Mouse (Mus musculus): ENCODE results near the gene Mylk4.

The Mylk4 gene

GRCm38 (mm10) chr13:32795166-32795565 is 11.4 kb upstream of the Mylk4 start:
- no peak for DNase-seq (ENCODE audit: low spot score)

- DNase-seq (ENCODE audit: low spot score) = no peak
Observed at GRCm38 (mm10) chr13:32794619-32795018, 10.9 kb upstream of the Mylk4 start.

DNA sequence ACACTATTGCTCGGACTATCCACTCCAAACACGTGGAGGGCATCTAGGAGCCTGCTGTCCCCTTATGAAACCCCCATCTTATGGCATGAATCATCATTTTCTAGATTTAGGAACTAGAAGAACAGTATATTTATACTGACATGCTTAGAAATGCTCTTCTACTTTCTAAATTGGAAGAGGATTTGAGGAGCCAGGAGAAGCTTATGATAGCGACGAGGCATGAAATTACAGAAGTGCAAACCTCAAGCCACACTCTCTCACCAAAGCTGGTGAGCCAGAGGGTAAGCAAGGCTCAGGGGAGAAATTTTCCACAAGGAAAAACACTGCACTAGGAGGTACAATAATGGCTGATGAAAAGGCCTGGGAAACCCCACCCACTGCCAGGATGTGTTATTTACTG is 6.0 kb upstream of the Mylk4 start:
- no peak for DNase-seq (ENCODE audit: low spot score)

- no peak for DNase-seq (ENCODE audit: low spot score)
Observed at GRCm38 (mm10) chr13:32787584-32787983, 3.8 kb upstream of the Mylk4 start.

GRCm38 (mm10) chr13:32783055-32783454 is 699 bp downstream of the Mylk4 start:
- no peak for DNase-seq (ENCODE audit: low spot score)

DNA sequence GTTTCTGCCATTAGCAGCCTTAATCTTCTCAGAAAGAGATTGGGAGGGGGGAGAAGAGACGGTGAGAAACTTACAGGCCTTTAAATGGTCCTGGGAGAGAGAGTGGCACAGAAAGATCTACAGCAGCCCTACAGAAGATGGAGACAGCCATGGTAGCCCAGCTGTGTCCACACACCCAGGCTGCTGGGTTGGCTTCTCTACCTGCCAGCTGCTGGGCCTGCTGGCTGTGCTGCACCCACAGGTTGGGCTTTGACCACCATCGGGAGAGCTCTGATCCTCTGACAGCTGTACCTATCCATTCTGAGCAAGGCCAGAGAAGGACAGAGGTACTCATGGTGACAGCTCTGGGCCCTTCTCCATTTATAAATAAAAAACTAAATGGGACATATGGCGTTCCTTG is 4.9 kb downstream of the Mylk4 start:
- no peak for DNase-seq (ENCODE audit: low spot score)

DNA sequence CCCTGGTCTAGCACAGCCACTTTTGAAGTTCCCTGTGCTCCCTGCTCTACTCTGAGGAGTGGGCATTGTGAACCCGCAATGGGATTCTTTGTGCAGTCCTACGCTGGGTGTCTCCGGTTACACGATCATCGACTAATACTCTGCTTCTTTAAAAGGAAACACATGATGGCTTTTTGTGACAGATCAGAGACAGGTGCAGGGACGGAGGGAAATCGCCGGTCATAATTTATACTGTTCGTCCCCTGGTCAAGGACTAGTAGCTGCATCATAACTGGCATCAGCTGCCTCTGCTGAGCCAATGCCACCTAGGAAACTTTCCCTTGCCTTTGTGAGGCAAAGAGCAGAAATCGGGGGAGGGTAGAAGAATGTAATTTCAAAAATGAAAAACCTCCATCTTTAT is 7.4 kb downstream of the Mylk4 start:
- no peak for DNase-seq (ENCODE audit: low spot score)

DNA sequence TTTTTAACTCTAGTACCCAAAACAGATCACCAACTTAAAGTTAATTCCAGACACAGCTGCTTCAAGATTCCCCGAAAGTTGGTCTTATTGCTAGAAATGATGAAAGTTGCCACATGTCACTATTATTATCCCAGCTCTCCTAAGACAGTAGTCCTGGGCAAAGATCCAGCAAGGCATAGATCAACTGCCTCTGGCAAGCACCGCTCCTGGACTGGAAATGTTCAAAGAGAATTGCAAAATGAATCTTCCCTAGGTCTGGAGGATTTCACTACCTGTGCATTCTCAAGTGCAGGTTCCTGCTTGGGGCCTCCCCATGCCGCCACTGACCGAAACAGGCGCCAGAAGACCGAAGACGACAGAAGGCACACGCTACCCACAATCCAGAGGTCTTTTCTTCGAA is 7.9 kb downstream of the Mylk4 start:
- no peak for DNase-seq (ENCODE audit: low spot score)

- DNase-seq (ENCODE audit: low spot score) = no peak
Observed at GRCm38 (mm10) chr13:32769960-32770359, 13.8 kb downstream of the Mylk4 start.

GRCm38 (mm10) chr13:32768104-32768503 is 15.7 kb downstream of the Mylk4 start:
- peak; percentile 26 for DNase-seq (ENCODE audit: low spot score)

DNA sequence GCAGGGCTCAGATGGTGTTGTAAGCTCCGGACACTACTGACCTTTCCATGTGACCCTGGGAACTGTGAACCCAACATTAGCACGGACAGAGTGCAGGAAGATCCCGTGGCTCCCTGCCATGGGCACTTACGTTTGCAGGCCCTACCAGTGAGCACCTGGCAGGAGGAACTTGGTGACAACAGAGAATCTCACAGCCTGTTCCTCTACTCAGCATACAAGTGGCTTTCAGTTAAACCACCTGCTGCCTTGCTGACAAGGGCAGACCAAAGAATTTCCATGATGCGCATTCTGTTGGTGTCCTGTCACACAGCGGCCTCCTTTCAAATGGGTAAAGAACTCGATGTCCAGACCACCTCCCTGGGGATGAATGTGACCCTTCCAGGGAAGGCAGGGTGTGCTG is 19.3 kb downstream of the Mylk4 start:
- peak; percentile 36 for DNase-seq (ENCODE audit: low spot score)

- DNase-seq (ENCODE audit: low spot score) = peak; percentile 41
Observed at GRCm38 (mm10) chr13:32763141-32763540, 20.6 kb downstream of the Mylk4 start.

GRCm38 (mm10) chr13:32760795-32761194 is 23.0 kb downstream of the Mylk4 start:
- no peak for DNase-seq (ENCODE audit: low spot score)

DNA sequence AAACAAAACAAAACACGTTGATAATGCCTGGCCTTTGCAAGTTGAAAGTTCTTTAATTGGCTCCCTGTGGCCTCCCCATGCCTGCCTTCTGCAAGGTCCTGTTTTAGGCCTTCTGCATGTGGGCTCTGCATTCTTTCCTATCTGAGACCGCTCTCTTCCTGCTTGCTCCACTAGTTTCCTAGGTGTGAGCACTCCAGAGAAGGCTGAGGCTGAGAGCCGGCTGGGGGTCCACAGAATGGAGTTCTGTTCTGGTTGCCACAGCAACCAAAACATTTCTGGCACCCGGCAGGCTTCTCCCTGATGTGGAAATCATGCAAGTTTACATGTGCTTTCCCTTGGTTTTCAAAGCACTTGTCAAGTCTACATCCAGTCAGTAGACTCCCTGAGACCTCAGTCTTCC is 24.7 kb downstream of the Mylk4 start:
- DNase-seq (ENCODE audit: low spot score) = no peak

DNA sequence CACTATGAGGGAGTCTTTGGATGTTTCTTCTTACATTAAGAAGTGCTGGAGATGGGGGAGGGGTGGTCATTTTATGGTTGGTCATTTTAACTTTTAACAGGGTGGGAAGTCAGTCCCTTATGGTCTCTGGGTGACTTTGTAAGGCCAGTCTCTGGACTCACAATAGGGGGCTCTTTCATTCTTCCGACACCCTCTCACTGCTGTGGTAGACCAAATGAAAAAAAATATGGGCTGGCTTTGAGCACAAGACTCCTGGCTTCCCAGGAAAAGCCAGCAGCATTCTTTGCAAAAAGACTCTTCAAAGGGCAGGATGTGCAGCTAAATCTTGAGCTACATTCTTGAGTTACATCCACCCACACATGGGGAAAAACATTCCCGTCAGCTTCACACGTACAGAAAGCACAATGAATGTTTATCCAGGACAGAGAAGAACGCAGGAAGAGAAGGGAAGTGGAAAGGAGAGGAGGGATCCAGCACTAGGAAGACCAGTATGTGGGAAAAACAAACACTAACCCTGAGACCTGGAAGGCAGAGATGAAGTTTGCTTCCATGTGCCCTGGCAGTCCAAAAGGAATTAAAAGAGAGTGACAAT is 31.6 kb downstream of the Mylk4 start:
- no peak for DNase-seq (ENCODE audit: low spot score)

DNA sequence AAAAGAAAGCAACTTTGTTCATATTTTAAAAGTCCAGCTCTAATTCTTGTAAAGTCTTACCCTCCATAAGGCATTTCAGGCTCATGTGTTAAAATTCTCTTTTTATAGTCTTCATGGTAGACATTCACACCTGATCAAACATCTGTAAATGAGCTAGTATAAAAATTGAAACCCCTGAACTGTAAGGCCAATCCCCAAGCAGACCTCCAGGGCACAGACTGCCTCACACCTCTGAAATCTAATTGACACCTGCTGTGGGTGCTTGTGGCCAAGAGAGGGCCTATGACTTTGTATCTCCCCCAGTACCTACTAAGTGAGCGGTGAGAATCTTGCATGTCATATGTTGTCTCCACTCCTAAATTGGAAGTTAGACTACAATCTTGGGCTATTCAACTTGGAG is 33.2 kb downstream of the Mylk4 start:
- DNase-seq (ENCODE audit: low spot score) = no peak

DNA sequence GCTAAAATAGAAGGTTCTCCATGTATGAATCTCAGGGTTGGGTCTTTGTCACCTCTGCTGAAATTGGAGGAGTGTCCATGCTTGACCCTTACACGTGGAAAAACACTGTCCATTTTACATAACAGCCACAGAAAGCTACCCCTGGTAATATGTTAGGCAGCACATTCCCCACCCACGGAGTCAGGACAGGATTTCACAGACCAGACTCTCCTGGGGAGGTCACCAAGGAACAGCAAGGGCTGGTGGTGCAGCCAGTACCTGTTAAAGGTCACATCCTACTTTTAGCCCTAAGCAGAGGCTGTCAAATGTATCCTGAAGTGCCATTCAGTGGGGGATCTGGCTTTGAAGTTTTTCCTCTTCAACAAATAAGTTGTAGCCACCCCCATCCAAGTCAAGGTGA is 35.3 kb downstream of the Mylk4 start:
- DNase-seq (ENCODE audit: low spot score) = no peak

- no peak for DNase-seq (ENCODE audit: low spot score)
Observed at GRCm38 (mm10) chr13:32741161-32741560, 42.6 kb downstream of the Mylk4 start.

- DNase-seq (ENCODE audit: low spot score) = no peak
Observed at GRCm38 (mm10) chr13:32731283-32731682, 52.5 kb downstream of the Mylk4 start.

GRCm38 (mm10) chr13:32724606-32725005 is 59.1 kb downstream of the Mylk4 start:
- no peak for DNase-seq (ENCODE audit: low spot score)

GRCm38 (mm10) chr13:32721717-32722116 is 62.0 kb downstream of the Mylk4 start:
- no peak for DNase-seq (ENCODE audit: low spot score)

DNA sequence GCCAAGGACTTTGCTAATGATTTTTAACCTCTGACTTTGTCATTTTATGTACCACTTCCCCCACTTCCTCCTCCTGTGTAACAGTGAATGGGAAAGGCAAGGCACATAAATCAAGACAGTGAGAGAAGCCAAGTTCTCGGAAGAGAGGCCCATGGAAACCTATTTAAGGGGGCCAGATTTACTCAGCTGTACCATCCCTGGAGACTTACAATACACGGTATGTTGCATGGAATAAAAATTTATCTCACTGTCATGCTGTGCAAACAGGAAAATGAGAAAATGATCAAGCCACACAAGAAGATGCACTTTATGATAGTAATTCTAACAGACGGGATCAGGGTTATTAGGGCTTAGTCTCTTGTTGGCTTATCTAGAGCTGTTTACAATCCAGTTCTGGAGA is 64.5 kb downstream of the Mylk4 start:
- no peak for DNase-seq (ENCODE audit: low spot score)

GRCm38 (mm10) chr13:32717709-32718108 is 66.0 kb downstream of the Mylk4 start:
- DNase-seq (ENCODE audit: low spot score) = no peak

DNA sequence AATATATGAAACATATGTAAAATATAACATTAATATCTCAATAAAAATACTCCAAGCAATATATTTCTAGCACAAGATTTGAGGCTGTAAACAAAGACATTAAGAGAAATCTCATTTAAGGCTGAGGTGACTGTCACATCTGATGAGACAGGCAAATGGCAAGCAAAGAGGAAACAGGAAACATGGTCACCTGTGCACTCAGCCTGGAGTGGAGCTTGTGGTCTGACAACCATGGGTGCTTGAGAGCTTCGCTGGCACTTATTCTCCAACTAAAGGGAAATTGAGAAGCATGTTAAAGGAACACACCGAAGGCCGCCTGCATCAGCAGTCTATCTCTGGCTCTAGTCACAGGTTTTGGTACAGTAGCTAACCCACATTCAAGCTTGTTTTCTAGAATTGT is 71.2 kb downstream of the Mylk4 start:
- no peak for DNase-seq (ENCODE audit: low spot score)

DNA sequence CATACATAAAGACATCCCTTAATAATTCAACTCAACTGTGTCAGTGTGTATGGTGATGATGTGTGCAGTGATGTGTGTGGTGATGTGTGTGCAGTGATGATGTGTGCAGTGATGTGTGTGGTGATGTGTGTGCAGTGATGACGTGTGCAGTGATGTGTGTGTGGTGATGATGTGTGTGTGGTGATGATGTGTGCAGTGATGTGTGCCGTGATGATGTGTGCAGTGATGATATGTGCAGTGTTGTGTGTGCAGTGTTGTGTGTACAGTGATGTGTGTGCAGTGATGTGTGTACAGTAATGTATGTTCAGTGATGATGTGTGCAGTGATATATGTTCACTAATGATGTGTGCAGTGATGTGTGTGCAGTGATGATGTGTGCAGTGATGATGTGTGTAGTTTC is 75.9 kb downstream of the Mylk4 start:
- DNase-seq (ENCODE audit: low spot score) = no peak
